Mouse (Mus musculus) ES-E14 (cell line): ENCODE data around the gene Fndc7. TPM values are rescaled to one million over a fixed set of nuclear protein-coding genes. Genes with fewer than 3 reads are reported as not detected.

Experiments used
- DNase-seq: peaks from one replicate; pipeline ENCODE4 v3.0.0-alpha.2; 2013; ENCODE audit warnings: low read depth, low spot score
- H3K27ac ChIP-seq: 2 replicates; pipeline ENCODE4 v1.5.1; 2012; ENCODE audit warnings: low read depth, mild to moderate bottlenecking, low read length, moderate library complexity, mixed read lengths; ENCODE audit not compliant: poor library complexity, insufficient read depth, severe bottlenecking
- H3K36me3 ChIP-seq: 2 replicates; pipeline ENCODE4 v1.6.1; 2012; ENCODE audit warnings: mild to moderate bottlenecking, low read length, moderate library complexity, mixed read lengths; ENCODE audit not compliant: control insufficient read depth, poor library complexity, insufficient read depth, severe bottlenecking
- H3K4me1 ChIP-seq, 2 experiments: fragments of 150-350 bp in 1 of 2; sonication (generic) in 1 of 2; 2 replicates each; pipeline ENCODE4 v1.6.1; 2012; ENCODE audit warnings: low read length in 2 of 2, mild to moderate bottlenecking in 1 of 2, mixed read lengths in 1 of 2; ENCODE audit not compliant: control insufficient read depth in 2 of 2, insufficient read depth in 2 of 2, poor library complexity in 1 of 2
- H3K4me3 ChIP-seq, 2 experiments: fragments of 150-350 bp in 1 of 2; sonication (generic) in 1 of 2; 2 replicates each; pipeline ENCODE4 v1.5.1; 2012; ENCODE audit warnings: low read length in 2 of 2, low read depth in 1 of 2, mild to moderate bottlenecking in 1 of 2, mixed read lengths in 1 of 2; ENCODE audit not compliant: insufficient read depth in 1 of 2, poor library complexity in 1 of 2, severe bottlenecking in 1 of 2
- H3K9ac ChIP-seq: 2 replicates; pipeline ENCODE4 v1.6.1; 2012; ENCODE audit warnings: low read depth, mild to moderate bottlenecking, low read length, mixed read lengths; ENCODE audit not compliant: poor library complexity, insufficient read depth, severe bottlenecking
- H3K9me3 ChIP-seq: fragments of 150-350 bp; sonication (generic); 2 replicates; pipeline ENCODE4 v1.6.1; 2012; ENCODE audit warnings: low read depth, mild to moderate bottlenecking, low read length; ENCODE audit not compliant: control insufficient read depth, insufficient read depth
- CHD2 ChIP-seq: IDR thresholded peaks from 2 replicates; pipeline ENCODE4 v1.6.1; 2014; ENCODE audit warnings: mild to moderate bottlenecking, low read depth, low read length, inconsistent platforms
- HCFC1 ChIP-seq: IDR thresholded peaks from 2 replicates; pipeline ENCODE4 v1.6.1; 2012; ENCODE audit warnings: low read length, inconsistent platforms, borderline replicate concordance; ENCODE audit not compliant: insufficient read depth
- MAFK ChIP-seq: IDR thresholded peaks from 2 replicates; pipeline ENCODE4 v1.6.1; 2014; ENCODE audit warnings: mild to moderate bottlenecking, low read depth, low read length, inconsistent platforms; ENCODE audit not compliant: insufficient read depth
- ZC3H11A ChIP-seq: IDR thresholded peaks from 2 replicates; pipeline ENCODE4 v1.6.1; 2012; ENCODE audit warnings: low read depth, mild to moderate bottlenecking, inconsistent platforms, low read length, borderline replicate concordance
- ZNF384 ChIP-seq: IDR thresholded peaks from 2 replicates; pipeline ENCODE4 v1.6.1; 2012; ENCODE audit warnings: low read depth, low read length, inconsistent platforms
- in situ Hi-C, 2 experiments: fragments of 600-800 bp; cut with MboI; formaldehyde crosslinking; loops; one replicate each; pipeline ENCODE4 v1.15.1; 2025; ENCODE audit warnings: low sequenced_read_pairs in 2 of 2, inconsistent platforms in 1 of 2; ENCODE audit not compliant: unreplicated experiment in 2 of 2
- total RNA-seq: library from RNA; depleted of rRNA; stranded (reverse); fragments of 300-350 nt; gene quantifications from 2 replicates; pipeline ENCODE4 v1.2.3, GENCODE M21; 2012

The Fndc7 gene
- total RNA-seq, 1 experiment: 0.09 TPM

DNA sequence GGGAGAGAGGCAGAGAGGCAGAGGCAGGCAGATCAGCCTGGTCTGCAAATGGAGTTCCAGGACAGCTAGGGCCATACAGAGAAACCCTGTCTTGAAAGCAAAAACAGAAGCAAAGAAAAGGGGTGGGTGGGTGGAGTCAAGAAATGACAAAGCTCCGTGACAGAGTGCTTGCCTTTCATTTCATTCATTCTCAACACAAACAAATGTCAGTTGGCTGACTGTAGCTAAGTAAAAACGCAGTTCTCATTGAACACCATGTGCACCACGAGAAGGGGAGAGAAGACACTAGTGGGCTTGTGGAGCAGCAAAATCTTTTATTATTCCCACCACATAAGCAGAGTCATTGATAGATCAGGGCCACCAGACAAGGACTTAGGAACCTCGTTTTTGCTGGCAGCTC lies 27.0 kb upstream of the Fndc7 start:
- in situ Hi-C loops: no loop called here
- TF ChIP-seq ZNF384 (no peak), MAFK (no peak), HCFC1 (no peak), ZC3H11A (no peak), CHD2 (no peak)
- H3K9me3 ChIP-seq: no peaks in the 10 kb centered on the region

DNA sequence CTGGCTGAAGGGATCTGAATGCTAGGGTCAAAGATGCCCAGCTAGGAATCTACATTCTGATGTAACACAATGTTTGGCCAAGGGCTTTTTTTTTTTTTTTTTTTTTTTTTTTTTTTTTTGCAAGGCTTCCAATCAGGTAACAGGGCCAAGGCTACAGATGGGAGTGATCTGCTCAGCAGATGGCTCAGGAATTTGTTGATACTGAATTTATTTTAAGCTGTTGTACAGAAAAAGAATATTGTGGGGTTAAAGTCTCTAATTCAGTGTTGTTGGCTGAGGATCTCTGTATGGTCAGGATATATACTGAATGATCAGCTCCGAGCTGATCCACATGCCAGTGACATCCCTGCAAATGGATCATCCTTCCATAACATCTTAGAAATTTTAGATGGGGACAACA lies 26.2 kb upstream of the Fndc7 start:
- TF ChIP-seq ZC3H11A (no peak), ZNF384 (peak; percentile 59; the same call in 1 of the 2 replicates), CHD2 (no peak)
- Histone ChIP-seq H3K4me1 (0 out of 4 replicates have a peak, but pooled peaks cover 0 to 3% of the 10 kb centered on the region in 2 experiments), H3K9ac (no peak overlapping the region), H3K36me3 (no peaks in the 10 kb centered on the region), H3K27ac (no peak overlapping the region), H3K4me3 (no peak overlapping the region), H3K9me3 (no peaks in the 10 kb centered on the region)
- in situ Hi-C loops: no loop called here
- no peak for DNase-seq

More for the DNA sequence above, 27.0 kb upstream of the Fndc7 start:
- Histone ChIP-seq H3K27ac (no peak overlapping the region), H3K36me3 (no peaks in the 10 kb centered on the region), H3K4me1 (0 out of 4 replicates have a peak, but pooled peaks cover 0 to 3% of the 10 kb centered on the region in 2 experiments), H3K9ac (no peak overlapping the region), H3K4me3 (no peak overlapping the region)
- no peak for DNase-seq

DNA sequence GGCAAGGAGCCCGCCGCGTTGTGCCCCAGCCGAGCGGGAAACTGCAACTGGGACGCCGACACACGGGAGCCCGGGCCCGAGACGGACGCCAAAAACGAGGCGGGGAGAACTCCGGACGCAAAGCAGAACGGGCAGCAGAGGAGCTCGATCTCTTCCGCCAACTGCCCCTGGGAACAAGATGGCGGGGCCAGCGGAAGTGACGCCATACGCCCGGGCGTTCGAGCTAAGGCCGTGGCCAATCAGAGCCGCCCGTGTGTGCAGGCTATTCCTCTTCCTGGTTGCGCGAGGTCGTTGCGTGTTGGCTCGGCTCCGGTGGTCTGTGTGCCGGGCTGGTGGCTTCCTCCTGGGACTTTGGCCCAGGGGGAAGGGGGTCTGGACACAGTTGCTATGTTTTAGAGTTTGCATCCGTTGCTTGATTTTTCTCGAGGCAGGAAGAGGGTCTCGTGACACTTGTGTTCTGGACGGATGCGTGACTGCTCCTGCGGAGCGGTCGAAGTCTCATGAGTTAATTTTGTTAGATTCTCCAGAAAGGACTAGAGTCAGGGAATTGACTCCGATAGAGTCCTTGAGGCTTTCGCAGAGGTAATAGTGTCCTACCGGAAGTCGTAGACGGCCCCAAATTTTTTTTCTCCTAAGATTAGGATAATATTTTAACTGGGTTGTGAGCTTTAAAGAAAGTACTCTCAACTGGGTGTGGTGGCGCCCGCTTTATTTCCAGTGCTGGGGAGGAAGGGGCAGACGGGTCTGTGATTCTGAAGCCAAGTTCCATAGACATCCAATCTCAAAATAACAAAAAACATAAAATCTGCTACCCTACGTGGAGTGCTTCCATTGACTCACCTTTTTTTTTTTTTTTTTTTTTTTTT lies 22.0 kb upstream of the Fndc7 start, which contains the start of gene Prpf38b:
Gene Prpf38b (minus strand): TSS at position 180 of the 866 bp plus-strand sequence.
- H3K9me3 ChIP-seq: no peaks in the 10 kb centered on the region
- H3K36me3 ChIP-seq: peaks cover 15% of the 10 kb centered on the region
- peak within 1 kb of the TSS; percentile 97 for H3K9ac ChIP-seq
- 0 out of 4 replicates have a peak, but pooled peaks cover 0 to 3% of the 10 kb centered on the region in 2 experiments for H3K4me1 ChIP-seq
- H3K4me3 ChIP-seq: peak within 1 kb of the TSS; percentile 87 to 90
- peak within 1 kb of the TSS; percentile 74 for H3K27ac ChIP-seq
- DNase-seq: peak; percentile 88
- TF ChIP-seq HCFC1 (peak; percentile 66), ZC3H11A (no peak), CHD2 (0 out of 2 replicates have a peak, but pooled peaks have one; percentile 12), ZNF384 (peak; percentile 80), MAFK (no peak)
- in situ Hi-C loops: no loop called here

DNA sequence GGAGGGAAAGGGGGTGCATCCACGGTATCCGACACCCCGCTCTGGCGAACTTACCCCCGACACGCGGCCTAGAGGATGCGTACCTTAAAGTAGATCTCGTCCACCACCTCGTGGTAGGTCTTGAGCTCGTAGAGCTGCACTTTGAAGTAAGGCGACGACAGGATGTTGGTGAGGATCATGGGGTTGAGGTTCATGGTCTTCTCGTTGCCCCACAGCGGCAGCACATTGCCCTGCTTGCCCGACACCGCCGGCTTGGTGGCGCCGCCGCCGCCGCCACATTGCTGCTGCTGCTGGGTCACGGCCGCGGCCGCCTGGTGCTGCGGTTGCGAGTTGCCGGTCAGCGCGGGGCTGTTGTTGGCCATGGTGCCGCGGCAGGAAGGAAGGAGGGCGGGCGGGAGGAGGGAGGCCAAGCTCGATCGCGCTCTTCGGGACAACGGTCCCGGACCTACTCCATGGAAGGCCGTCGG lies 21.3 kb upstream of the Fndc7 start:
- in situ Hi-C loops: no loop called here
- 0 out of 4 replicates have a peak, but pooled peaks cover 0 to 3% of the 10 kb centered on the region in 2 experiments for H3K4me1 ChIP-seq
- peak overlapping the region; percentile 74 for H3K27ac ChIP-seq
- DNase-seq: peak; percentile 41
- peaks cover 17% of the 10 kb centered on the region for H3K36me3 ChIP-seq
- peak overlapping the region; percentile 97 for H3K9ac ChIP-seq
- no peaks in the 10 kb centered on the region for H3K9me3 ChIP-seq
- H3K4me3 ChIP-seq: peak overlapping the region; percentile 87 to 90
- no peak for TF ChIP-seq MAFK
- no peak for TF ChIP-seq HCFC1
- TF ChIP-seq ZNF384: no peak
